Mouse (Mus musculus): ENCODE measurements around the gene Aldh2. TPM values are rescaled to one million over a fixed set of nuclear protein-coding genes. Genes with fewer than 3 reads are reported as not detected.

Gene Aldh2
- total and polyA plus RNA-seq, 3 experiments = 1,066 to 6,143 (median 2,347) TPM

GRCm38 (mm10) chr5:121595758-121596157, 2.1 kb upstream of the Aldh2 start:
- no peak for DNase-seq

- no peak for DNase-seq
These were observed 1.2 kb upstream of the Aldh2 start for GRCm38 (mm10) chr5:121594714-121595313.

GRCm38 (mm10) chr5:121592816-121593407, 712 bp downstream of the Aldh2 start:
- no peak for DNase-seq

GRCm38 (mm10) chr5:121592064-121592815, 1.4 kb downstream of the Aldh2 start:
- peak; percentile 67 for DNase-seq

DNA sequence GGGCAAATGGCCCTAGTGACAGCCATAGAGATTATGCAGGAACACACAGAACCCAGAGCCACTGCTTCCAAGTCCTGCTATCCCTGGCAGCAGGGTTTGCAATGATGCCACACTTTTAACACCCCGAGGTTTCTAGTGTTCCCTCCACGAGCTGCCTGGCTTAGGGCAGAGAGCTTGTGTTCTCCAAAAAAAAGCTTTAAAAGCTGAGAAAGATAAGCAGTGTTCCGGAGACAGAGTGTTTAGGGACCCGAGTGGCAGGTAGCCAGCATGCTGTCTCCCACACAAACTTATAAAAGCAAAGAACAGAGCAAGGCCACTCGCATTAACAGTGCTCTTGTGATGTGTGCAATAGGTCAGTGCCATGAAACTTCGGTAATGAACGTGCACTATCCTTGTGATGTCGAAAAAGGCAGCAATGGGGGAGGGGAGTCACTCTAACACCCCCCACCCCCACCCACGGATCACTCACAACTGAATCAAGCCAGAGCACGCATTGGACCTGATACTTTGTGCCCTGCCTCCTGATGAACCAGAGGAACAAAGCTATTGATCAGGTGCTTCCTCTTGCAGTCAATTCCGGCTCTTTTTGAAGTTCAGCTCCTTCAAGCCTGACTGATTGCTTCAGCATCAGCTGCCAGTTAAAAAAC, 2.1 kb downstream of the Aldh2 start:
- DNase-seq = peak; percentile 68

DNA sequence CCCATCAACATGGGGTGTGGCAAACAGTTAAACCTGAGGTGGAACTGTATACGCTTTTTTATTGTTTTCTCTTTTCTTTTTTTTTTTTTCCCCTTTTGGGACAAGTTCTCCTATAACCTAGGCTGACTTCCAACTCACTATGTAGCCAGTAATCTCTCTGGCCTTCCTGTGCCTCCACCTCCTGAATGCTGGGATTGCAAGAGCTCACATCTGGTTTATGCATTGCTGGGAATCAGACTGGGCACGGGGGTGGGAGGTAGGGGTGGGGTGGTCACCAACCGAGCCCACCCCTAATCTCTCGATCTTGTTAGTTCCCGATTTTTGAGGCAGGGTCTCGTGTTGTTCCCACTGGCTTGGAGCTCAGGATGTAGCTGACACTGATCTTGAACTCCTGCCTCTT, 3.7 kb downstream of the Aldh2 start:
- DNase-seq = no peak

- DNase-seq = peak; percentile 72
These were observed 7.1 kb downstream of the Aldh2 start for GRCm38 (mm10) chr5:121586400-121587039.

DNA sequence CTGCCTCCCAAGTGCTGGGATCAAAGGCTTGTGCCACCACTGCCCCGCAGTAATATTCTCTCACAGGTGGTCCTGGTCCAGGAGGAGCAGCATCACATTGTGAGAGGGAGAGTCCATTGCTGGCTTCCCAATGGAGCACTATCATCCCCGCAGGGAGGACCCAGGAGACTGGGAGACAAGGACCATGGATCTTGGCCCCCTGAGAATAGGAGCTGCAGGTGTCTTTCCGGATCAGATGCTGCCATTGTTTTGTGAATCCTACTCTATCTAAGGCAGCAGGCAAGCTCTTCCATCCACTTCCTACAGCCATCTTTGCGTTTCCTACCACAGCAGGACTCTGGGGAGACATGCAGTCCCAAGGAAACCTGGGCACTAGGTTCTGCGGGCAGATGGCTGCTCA, 7.9 kb downstream of the Aldh2 start:
- DNase-seq = no peak

DNA sequence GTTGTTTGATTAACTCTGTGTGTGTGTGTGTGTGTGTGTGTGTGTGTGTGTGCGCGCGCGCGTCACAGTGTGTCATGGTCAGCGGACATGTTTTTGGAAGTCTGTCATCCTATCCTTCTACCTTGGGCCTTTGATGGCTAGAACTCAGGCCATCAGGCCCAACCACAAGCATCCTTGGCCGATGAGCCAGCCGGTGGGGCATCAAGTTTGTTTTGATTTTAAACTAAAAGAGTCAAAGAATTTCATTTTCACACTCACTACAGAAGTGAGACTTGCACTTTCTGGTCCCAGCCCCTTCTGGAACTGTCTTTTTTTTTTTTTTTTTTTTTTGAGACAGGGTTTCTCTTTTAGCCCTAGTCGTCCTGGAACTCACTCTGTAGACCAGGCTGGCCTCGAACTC, 8.6 kb downstream of the Aldh2 start:
- peak; percentile 34 for DNase-seq

DNA sequence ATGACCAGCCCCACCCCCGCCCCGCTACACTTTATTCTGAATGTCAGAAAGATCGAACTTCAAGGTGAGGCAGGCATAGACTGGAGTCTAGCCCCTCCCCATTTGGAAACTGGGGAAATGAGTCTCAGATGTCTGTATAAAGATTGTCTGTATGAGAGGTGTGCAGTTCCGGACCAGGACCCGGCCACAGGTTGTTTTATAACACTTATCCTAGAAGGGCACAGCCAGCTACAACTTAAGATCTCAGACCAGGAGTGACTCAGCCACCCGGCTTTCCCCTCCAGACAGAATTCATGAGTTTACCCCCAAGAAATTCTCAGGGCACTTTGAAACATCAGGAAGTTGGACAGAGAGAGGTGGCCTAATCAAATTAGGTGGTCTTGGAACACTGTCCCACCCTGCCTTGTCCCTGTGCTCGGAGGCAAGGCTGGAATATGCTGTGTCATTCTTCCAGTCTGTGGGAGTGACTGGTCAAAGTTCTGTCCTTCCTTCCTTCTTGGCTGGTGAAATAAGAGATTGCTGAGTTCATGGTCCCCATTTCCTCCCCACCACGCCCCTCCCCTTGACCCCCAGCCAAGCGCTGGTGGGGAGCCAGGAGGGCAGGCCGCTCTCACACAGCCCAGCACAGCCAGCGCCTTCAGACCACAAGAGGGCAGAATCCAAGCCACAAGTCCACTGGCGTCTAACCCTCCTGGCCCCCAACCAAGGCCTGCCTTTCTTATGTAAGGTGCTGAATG, 9.7 kb downstream of the Aldh2 start:
- peak; percentile 98 for DNase-seq

DNA sequence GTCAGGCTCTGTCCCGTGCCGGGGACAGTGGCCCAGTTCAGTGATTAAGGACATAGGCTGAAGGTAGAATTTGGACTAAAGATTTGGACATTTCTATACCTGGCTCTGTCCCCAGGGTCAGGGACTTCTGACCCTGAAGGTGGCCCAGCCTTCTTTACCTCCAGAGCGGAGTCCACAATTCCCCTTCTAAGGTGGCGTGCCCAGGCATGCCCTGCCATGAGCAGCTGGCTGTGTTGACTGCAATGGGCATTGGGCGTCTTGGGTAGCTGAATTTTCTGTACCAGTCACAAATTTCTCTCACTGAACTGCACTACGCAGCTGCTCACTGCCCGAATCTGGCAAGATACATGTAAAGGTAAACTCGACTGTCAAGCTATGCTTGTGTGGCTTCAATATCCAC, 11.7 kb downstream of the Aldh2 start:
- DNase-seq = no peak

DNA sequence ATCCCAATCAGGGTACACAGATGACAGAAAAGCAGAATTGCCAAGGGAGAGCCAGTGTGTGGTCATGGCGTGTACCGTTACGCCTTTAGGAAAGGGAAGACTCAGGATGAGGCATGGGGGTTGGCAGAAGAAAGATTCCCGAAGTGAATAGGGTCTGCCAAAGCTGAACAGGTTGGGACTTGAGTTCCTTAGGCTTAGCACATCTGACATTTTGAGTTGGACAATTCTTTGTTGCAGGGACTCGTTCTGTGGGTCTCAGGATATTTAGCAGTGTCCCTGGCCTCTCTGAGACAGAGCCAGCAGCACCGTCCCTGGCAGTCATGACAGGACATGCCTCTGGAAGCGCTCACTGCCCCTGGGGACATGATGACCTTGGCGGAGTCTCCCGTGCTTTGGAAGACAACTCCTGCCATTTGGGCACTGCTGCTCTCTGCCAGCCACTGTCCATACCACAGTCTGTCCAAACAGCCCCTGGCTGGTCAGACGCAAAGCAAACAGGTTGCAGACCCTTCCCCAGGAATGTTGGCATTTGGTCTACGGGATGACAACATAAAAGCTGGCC, 16.6 kb downstream of the Aldh2 start:
- DNase-seq = peak; percentile 90

DNA sequence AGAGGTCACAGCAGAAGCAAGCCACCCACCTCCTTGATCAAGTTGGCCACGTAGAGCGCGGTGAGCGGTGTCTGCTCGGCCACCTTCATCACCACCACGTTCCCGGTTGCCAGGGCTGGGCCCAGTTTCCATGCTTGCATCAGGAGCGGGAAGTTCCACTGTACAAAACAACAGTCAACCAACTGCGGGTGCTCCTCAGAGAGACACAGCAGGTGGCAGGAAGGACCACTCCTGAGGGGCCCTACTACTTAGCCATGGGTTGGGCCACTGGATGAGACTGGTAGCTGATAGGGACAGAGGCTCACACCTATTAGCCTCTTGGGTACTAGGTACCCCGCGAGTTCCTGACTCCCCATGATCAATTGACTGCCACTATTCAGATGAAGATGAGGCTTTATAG, 17.8 kb downstream of the Aldh2 start:
- DNase-seq = no peak

DNA sequence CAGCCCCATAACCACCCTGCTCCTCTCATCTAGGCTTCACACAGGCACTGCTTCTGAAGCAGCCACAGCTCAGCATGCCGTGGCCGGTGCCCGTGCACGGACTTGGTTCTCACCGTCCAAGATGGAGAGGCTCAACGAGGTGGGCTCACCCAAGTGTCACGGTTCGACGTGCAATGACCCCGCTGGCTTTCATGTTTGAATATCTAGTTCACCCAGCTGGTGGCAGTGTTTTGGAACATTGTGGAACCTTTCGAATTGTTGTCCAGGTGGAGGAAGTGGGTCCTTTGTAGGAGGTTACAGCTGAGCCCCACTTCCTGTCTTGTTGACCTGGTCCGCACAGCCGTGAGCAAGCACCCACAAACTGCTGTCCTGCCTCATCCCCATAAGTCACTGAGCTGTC, 19.5 kb downstream of the Aldh2 start:
- no peak for DNase-seq

GRCm38 (mm10) chr5:121570787-121571186, 22.8 kb downstream of the Aldh2 start:
- DNase-seq = no peak

- DNase-seq = no peak
These were observed 23.7 kb downstream of the Aldh2 start for GRCm38 (mm10) chr5:121569881-121570420.

DNA sequence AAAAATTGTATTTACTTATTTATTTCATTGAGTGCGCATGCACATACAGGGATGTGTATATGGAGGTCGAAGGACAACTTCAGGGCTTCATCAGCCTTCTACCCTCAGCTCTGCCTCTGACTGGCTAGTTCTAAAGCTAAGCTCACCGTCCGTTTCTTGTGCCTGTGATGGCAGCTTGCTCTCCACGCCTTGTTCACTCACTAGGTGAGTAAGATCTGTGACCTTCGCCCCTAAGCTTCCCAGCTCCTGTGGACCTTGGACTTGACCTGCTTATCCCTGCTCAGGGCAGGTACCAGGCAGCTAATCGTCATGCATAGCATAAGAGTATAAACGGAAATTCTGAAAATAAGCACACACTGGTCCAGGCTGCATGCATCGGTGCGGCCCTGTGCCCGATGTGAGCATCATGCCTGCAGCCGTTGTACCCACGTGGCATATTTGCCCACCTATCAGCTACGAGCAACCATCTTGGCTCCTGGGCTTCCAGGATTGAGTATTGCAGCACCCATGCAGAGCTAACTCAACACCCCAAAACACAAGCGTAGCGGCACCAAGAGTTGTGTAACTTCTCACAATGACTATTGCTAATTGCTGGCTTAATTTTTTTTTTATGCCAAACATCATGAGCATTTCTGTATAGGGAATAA, 27.5 kb downstream of the Aldh2 start:
- DNase-seq = no peak

DNA sequence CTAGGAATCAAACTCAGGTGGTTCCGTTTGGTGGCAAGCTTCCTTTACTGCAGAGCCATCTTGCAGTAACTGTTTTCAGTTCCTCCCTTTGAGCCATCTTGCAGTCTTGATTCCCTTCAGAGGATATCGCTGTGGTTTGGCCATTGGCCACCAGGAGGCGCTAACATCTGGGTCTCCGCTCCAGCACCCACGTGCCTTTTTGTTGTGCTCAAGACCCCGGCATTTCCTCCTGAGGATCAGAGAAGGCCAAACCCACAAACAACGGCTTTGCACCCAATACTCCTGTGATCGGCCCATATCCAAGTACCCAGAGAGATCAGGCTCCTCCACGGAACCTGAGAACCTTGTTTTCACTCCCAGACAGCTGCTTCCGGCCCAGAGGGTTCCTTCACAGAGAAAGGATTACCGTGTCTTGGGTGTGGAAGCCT, 29.1 kb downstream of the Aldh2 start:
- DNase-seq = peak; percentile 88

- no peak for DNase-seq
These were observed 31.2 kb downstream of the Aldh2 start for GRCm38 (mm10) chr5:121562436-121562835.

- no peak for DNase-seq
These were observed 44.4 kb downstream of the Aldh2 start for GRCm38 (mm10) chr5:121549196-121549595.

DNA sequence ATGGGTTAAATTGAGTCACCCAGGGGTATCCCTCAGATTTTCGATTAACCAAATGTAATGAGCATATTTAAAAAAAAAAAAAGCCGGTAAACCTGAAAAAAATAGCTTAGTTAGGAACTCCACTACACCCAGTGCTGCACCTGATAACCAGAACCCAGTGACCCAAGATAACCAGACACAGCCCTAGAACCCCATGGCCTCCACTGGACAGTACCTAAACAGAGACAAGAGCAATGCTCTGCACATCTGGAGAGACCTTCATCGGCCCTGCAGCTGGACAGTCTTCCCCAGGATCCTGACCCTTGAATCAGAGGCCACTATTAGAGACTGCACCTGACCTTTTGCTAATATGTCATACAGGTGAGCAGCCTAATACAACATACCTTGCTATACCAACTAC, 46.5 kb downstream of the Aldh2 start:
- no peak for DNase-seq
